Mouse (Mus musculus) ES-E14 (cell line): ENCODE measurements around the gene Ptbp1. TPM values are rescaled to one million over a fixed set of nuclear protein-coding genes. Genes with fewer than 3 reads are reported as not detected.
"Not testable (repeated sequence)": the region's sequence is repeated elsewhere in the genome, so short reads cannot be mapped to it uniquely, and the experiment has no call there.

Experiments
- DNase-seq: peaks from one replicate; pipeline ENCODE4 v3.0.0-alpha.2; 2013; ENCODE audit warnings: low read depth, low spot score
- H3K27ac ChIP-seq: 2 replicates; pipeline ENCODE4 v1.5.1; 2012; ENCODE audit warnings: low read depth, mild to moderate bottlenecking, low read length, moderate library complexity, mixed read lengths; ENCODE audit not compliant: poor library complexity, insufficient read depth, severe bottlenecking
- H3K36me3 ChIP-seq: 2 replicates; pipeline ENCODE4 v1.6.1; 2012; ENCODE audit warnings: mild to moderate bottlenecking, low read length, moderate library complexity, mixed read lengths; ENCODE audit not compliant: control insufficient read depth, poor library complexity, insufficient read depth, severe bottlenecking
- H3K4me1 ChIP-seq, 2 experiments: fragments of 150-350 bp in 1 of 2; sonication (generic) in 1 of 2; 2 replicates each; pipeline ENCODE4 v1.6.1; 2012; ENCODE audit warnings: low read length in 2 of 2, mild to moderate bottlenecking in 1 of 2, mixed read lengths in 1 of 2; ENCODE audit not compliant: control insufficient read depth in 2 of 2, insufficient read depth in 2 of 2, poor library complexity in 1 of 2
- H3K4me3 ChIP-seq, 2 experiments: fragments of 150-350 bp in 1 of 2; sonication (generic) in 1 of 2; 2 replicates each; pipeline ENCODE4 v1.5.1; 2012; ENCODE audit warnings: low read length in 2 of 2, low read depth in 1 of 2, mild to moderate bottlenecking in 1 of 2, mixed read lengths in 1 of 2; ENCODE audit not compliant: insufficient read depth in 1 of 2, poor library complexity in 1 of 2, severe bottlenecking in 1 of 2
- H3K9ac ChIP-seq: 2 replicates; pipeline ENCODE4 v1.6.1; 2012; ENCODE audit warnings: low read depth, mild to moderate bottlenecking, low read length, mixed read lengths; ENCODE audit not compliant: poor library complexity, insufficient read depth, severe bottlenecking
- H3K9me3 ChIP-seq: fragments of 150-350 bp; sonication (generic); 2 replicates; pipeline ENCODE4 v1.6.1; 2012; ENCODE audit warnings: low read depth, mild to moderate bottlenecking, low read length; ENCODE audit not compliant: control insufficient read depth, insufficient read depth
- CHD2 ChIP-seq: IDR thresholded peaks from 2 replicates; pipeline ENCODE4 v1.6.1; 2014; ENCODE audit warnings: mild to moderate bottlenecking, low read depth, low read length, inconsistent platforms
- HCFC1 ChIP-seq: IDR thresholded peaks from 2 replicates; pipeline ENCODE4 v1.6.1; 2012; ENCODE audit warnings: low read length, inconsistent platforms, borderline replicate concordance; ENCODE audit not compliant: insufficient read depth
- MAFK ChIP-seq: IDR thresholded peaks from 2 replicates; pipeline ENCODE4 v1.6.1; 2014; ENCODE audit warnings: mild to moderate bottlenecking, low read depth, low read length, inconsistent platforms; ENCODE audit not compliant: insufficient read depth
- ZC3H11A ChIP-seq: IDR thresholded peaks from 2 replicates; pipeline ENCODE4 v1.6.1; 2012; ENCODE audit warnings: low read depth, mild to moderate bottlenecking, inconsistent platforms, low read length, borderline replicate concordance
- ZNF384 ChIP-seq: IDR thresholded peaks from 2 replicates; pipeline ENCODE4 v1.6.1; 2012; ENCODE audit warnings: low read depth, low read length, inconsistent platforms
- in situ Hi-C, 2 experiments: fragments of 600-800 bp; cut with MboI; formaldehyde crosslinking; loops; one replicate each; pipeline ENCODE4 v1.15.1; 2025; ENCODE audit warnings: low sequenced_read_pairs in 2 of 2, inconsistent platforms in 1 of 2; ENCODE audit not compliant: unreplicated experiment in 2 of 2
- total RNA-seq: library from RNA; depleted of rRNA; stranded (reverse); fragments of 300-350 nt; gene quantifications from 2 replicates; pipeline ENCODE4 v1.2.3, GENCODE M21; 2012

Ptbp1 gene
- total RNA-seq, 1 experiment: 403 TPM

GRCm38 (mm10) chr10:79886611-79887010, 32.4 kb downstream of the Ptbp1 start:
- peaks cover 0 to 8% of the 10 kb centered on the region in 2 experiments; a peak in 1 of 4 replicates for H3K4me1 ChIP-seq
- no peaks in the 10 kb centered on the region for H3K36me3 ChIP-seq
- H3K9ac ChIP-seq: no peak overlapping the region
- H3K27ac ChIP-seq: no peak overlapping the region
- TF ChIP-seq ZNF384 (no peak), HCFC1 (no peak), CHD2 (no peak), ZC3H11A (no peak), MAFK (no peak)
- in situ Hi-C loops: no loop called here
- no peaks in the 10 kb centered on the region for H3K9me3 ChIP-seq
- no peak for DNase-seq
- no peak overlapping the region for H3K4me3 ChIP-seq

GRCm38 (mm10) chr10:79889386-79889785, 35.2 kb downstream of the Ptbp1 start:
- TF ChIP-seq HCFC1 (no peak), ZNF384 (no peak), ZC3H11A (no peak), MAFK (no peak), CHD2 (no peak)
- Histone ChIP-seq H3K27ac (no peak overlapping the region), H3K4me3 (no peak overlapping the region), H3K9me3 (no peaks in the 10 kb centered on the region), H3K9ac (no peak overlapping the region), H3K36me3 (no peaks in the 10 kb centered on the region), H3K4me1 (no peaks in the 10 kb centered on the region; a peak in 1 of 4 replicates)
- in situ Hi-C loops: no loop called here
- no peak for DNase-seq

- Histone ChIP-seq H3K9me3 (no peaks in the 10 kb centered on the region), H3K9ac (no peak within 1 kb of the TSS), H3K4me1 (no peaks in the 10 kb centered on the region; a peak in 1 of 4 replicates), H3K27ac (no peak within 1 kb of the TSS), H3K4me3 (no peak within 1 kb of the TSS), H3K36me3 (peaks cover 4% of the 10 kb centered on the region; the same call in 1 of the 2 replicates)
- in situ Hi-C loops: no loop called here
- no peak for DNase-seq
- no peak for TF ChIP-seq ZC3H11A
- no peak for TF ChIP-seq ZNF384
- no peak for TF ChIP-seq HCFC1
- TF ChIP-seq CHD2: no peak
- TF ChIP-seq MAFK: no peak
Measured at GRCm38 (mm10) chr10:79890670-79891069, 36.4 kb downstream of the Ptbp1 start, which contains the start of gene Cfd. TSS of gene Cfd (plus strand) at chr10:79890853.

- peak; percentile 22; the same call in 1 of the 2 replicates for TF ChIP-seq ZNF384
- peak; percentile 48; the same call in 1 of the 2 replicates for TF ChIP-seq ZC3H11A
- H3K4me3 ChIP-seq, H3K4me1 ChIP-seq, H3K27ac ChIP-seq, H3K9me3 ChIP-seq, H3K36me3 ChIP-seq, in situ Hi-C loops, H3K9ac ChIP-seq: not testable (repeated sequence)
- peak; percentile 86 for DNase-seq
Measured at GRCm38 (mm10) chr10:79892451-79893118, 38.4 kb downstream of the Ptbp1 start.

GRCm38 (mm10) chr10:79896306-79896705, 42.1 kb downstream of the Ptbp1 start:
- H3K27ac ChIP-seq: no peak overlapping the region
- H3K9me3 ChIP-seq: no peaks in the 10 kb centered on the region
- DNase-seq: no peak
- peaks cover 1 to 14% of the 10 kb centered on the region in 2 experiments; a peak in 1 of 4 replicates for H3K4me1 ChIP-seq
- H3K36me3 ChIP-seq: peaks cover 4% of the 10 kb centered on the region; the same call in 1 of the 2 replicates
- no peak overlapping the region for H3K9ac ChIP-seq
- H3K4me3 ChIP-seq: no peak overlapping the region
- in situ Hi-C loops: no loop called here
- TF ChIP-seq CHD2: no peak
- no peak for TF ChIP-seq HCFC1
- no peak for TF ChIP-seq MAFK
- TF ChIP-seq ZNF384: no peak
- TF ChIP-seq ZC3H11A: no peak
